Mouse (Mus musculus) mouse trophoblast stem cell (cell line): Measurements from ENCODE around the gene Hrc.

Source experiments
- in situ Hi-C, 2 experiments: fragments of 300-500 bp; cut with MseI, MboI; formaldehyde crosslinking; loops; 2 replicates in 1 of 2; 3 replicates in 1 of 2; pipeline ENCODE4 v1.15.1; 2025

Gene Hrc

GRCm38 (mm10) chr7:45365742-45366651 lies 30.9 kb downstream of the Hrc start:
- in situ Hi-C loops, result no loop called here

- in situ Hi-C loops, result no loop called here
Measured at GRCm38 (mm10) chr7:45366652-45367019, 31.5 kb downstream of the Hrc start, which contains the start of gene Ppfia3. Ppfia3 (minus strand) TSS chr7:45367019.

DNA sequence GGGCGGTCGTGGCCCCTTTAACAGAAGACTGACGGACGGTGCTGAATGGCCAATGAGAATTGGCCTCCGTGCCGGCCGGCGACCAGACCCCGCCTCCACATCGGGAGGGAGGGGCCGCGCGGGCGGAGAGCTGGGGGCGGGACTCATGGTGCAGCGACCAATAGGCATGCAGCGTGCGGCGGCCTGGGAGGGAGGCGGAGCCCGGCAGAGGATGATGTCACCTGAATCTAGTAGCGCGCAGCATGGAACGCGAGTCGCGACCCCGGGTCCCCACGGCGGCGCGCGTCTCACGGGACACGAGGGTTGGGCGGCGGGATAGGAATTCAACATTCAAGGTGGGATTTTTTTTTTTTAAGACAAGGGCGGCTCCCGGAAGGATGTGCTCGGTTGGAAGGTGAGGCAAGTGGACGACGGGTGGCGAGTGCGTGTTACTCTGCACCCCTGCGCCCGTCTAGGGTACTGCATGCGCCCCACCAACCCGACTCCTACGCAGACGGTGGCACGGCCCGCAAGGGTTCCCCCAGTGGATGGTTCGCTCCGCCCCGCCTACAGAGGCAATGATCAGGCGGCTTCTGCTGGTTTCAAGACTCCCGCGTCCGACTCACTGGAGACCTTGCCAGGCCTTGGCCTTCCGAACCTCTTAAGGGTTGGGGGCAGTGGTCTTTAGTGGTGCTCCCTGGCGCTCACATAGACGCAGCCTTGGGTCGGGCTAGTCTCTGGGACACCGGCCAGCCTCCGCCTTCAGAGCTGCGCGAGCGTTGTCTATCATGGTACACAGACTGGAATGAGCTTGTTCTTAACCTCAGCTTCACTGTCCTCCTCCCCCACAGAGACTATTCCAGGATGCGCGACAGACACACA lies 32.2 kb downstream of the Hrc start:
- in situ Hi-C loops, result no loop called here

DNA sequence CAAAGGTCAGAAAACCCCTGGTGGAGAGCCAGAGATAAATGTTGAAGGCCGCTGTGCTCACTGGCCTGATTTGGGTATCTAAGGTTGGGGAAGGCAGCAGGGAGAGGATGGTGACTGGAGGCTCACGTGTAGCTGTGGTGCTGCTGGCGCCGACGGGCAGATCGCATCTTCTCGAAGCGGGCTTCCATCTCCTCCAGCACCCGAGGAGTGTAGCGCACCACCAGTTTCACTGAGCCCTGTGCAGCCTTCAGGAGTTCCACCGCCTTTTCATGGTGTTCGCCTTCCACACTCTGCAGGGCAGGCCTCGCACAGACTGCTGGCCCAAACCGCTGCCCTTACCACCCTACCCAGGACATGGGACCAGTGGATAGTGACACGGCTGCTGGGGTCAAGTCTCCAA lies 33.1 kb downstream of the Hrc start:
- in situ Hi-C loops, result no loop called here

DNA sequence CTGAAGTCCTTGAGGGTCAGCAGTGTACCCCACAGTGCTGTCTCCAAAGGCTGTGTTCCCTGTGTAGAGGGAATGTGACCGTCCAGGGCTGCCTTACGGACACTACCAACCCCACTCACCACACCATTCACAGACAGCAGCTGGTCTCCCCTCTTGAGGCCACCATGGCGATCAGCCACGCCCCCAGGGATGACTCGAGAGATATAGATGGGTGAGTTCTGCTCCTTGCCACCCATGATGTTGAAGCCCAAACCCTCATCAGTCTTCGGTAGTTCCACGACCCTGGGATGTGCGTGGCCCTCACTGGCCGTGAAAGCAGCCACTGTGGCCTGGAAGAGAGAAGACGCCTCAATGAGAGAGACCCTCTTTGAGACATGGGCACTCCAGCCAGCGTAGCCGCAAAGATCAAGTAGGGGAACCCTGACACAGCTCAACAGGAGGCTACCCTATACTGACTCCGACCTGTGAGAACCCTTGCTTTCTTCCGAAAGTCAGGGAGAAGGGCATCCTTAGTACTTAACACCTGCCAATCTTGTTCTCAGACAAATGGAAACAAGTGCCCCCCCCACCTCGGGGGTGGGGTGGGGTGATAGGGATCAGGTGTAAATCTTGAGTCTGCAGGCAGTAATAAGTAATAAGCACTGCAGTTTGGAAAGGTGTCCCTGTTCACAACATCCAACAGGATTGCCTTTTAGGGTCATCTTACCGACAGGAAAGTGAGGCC lies 34.1 kb downstream of the Hrc start:
- in situ Hi-C loops, result no loop called here

DNA sequence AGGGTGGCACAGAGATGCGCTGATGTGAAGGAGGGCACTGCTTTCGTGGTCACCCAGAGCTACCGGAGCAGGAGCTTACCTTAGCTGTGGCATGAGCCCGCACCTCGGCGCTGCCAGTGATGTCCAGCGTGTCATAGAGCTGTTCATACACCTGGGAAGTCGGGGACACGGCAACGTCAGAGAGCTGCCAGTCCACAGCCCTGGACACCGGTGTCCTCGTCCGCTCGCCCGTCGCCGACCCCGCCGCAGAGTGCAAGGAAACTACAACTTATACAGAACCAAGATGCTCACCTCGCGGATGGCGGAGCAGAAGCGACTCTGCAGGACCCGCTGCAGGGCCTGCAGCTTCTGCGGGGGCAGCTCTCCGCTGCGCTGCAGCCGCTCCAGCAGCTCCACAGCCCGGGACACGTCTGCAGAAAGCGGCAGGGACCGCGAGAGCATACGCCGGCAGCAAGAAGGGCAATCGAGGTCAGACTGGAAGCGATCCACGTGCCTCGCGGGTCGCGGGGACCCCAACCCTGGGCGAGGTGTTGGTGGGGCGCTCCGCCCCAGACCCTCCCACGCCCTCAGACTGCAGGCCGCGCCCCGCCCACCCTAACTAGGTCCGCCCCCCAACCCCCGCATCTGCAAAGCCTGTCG lies 34.9 kb downstream of the Hrc start:
- in situ Hi-C loops, result no loop called here

DNA sequence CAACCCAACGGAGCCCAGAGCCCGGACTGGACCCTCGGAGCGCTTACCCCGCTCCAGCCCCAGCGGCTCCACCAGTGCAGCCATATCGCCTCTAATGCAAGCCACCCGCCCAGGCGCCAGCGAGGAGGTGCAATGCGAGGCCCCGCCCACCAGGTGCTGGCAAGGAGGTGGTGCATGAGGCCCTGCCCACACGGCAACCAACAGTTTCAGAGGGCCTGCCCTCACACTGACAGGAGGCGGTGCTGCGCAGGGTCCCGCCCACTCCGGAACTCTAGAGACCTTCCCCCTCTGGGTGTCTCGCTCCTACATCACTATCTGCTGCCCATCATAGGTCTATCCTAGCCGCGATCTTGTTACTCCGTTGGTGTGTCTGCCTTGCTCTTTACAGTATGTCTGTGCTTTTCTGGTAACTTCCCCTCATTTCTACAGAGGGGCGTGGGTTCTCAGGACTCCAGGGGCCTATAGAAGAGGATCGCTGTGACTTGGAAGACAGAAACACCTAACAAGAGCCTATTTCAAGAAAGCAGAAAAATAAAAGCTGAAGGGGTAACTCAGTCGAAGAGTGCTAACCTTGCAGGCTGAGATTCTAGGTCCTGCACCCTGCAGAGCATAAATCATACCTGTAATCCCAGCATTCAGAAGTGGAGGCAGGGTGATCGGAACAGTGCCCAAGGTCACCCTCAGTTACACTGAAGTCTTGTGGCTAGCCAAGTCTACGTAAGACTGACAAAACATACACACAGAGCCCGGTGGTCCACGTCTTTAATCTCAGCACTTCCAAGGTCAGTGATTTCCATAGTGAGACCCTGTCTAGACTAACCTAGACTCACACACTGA lies 35.6 kb downstream of the Hrc start, which contains the start of gene Lin7b:
TSS of gene Lin7b (minus strand) at position 109 of the 837 bp plus-strand sequence.
- in situ Hi-C loops, result no loop called here

DNA sequence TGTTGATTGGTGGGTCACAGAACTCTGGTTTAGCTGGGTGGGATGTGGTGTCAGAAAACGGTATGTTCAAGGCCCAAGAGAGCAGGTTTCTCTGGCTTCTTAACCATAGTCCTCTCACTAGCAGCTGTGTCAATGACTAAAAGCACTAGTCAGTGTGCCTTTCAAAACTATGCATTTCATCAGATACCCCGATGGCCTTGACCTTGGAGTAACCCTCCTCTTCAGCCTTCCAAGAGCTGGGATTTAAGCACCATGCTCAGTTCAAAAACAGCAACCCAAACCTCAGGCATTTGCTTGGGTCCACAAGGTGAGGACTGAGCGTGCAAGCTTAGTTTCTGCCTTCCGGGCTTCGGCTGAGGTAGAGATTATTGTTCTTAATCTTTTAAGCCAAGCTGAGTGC lies 37.3 kb downstream of the Hrc start:
- in situ Hi-C loops, result no loop called here

GRCm38 (mm10) chr7:45374620-45375019 lies 39.5 kb downstream of the Hrc start:
- in situ Hi-C loops, result no loop called here

DNA sequence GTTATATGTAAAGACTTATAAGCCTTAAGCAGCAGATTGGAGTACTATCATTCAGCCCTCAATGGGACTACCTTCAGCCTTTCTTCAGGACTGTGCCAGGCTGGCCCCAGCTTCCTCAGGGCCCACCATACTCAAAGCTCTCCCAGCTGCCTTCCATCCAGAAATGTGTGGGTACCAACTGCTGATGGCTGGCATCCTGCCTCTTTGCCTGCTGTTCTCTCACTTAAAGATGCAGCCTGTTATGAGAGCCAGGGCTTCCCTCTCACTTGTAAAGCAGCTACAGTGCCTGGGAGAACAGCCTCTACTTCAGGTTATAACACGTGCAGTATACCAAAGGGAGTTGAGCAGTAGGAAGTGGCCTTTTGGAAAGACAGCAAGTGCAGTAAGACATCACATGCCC lies 41.0 kb downstream of the Hrc start:
- in situ Hi-C loops, result no loop called here

GRCm38 (mm10) chr7:45386077-45386476 lies 51.0 kb downstream of the Hrc start:
- in situ Hi-C loops, result no loop called here
